Mouse (Mus musculus) adrenal gland, postnatal 10 days (tissue): ENCODE results near the gene Mrpl22. TPM values are rescaled to one million over a fixed set of nuclear protein-coding genes. Genes with fewer than 3 reads are reported as not detected.
"Not testable (repeated sequence)": the region's sequence is repeated elsewhere in the genome, so short reads cannot be mapped to it uniquely, and the experiment has no call there.

Experiments
- DNase-seq: peaks from one replicate; pipeline ENCODE4 v3.0.0; 2021; ENCODE audit warnings: mixed read lengths
- long read RNA-seq, 2 experiments: library from polyadenylated mRNA; stranded (forward); transcript quantifications; one replicate each; pipeline ENCODE4 v2.0.0; 2021
- total RNA-seq, 2 experiments: library from RNA; stranded (reverse); gene quantifications; 2 replicates each; pipeline ENCODE4 v1.2.3; 2021

Mrpl22 gene
- total RNA-seq = 10 to 100 TPM; 68.8 to 70.9 TPM
- long read RNA-seq, experiment 1, transcript Mrpl22-201 (7 exons, 722 nt) = major isoform, 71 of 78 reads
- long read RNA-seq, experiment 1, partial matches to known transcripts = 4 of 78 reads
- long read RNA-seq, experiment 1, other reads (novel, unspliced or antisense) = 3 of 78 reads
- long read RNA-seq, experiment 2, transcript Mrpl22-201 (7 exons, 722 nt) = major isoform, 33 of 36 reads
- long read RNA-seq, experiment 2, partial matches to known transcripts = 0 of 36 reads
- long read RNA-seq, experiment 2, other reads (novel, unspliced or antisense) = 3 of 36 reads

GRCm38 (mm10) chr11:58171459-58172091, at the start of gene Mrpl22:
Mrpl22 (plus strand) TSS chr11:58171661.
- DNase-seq = peak; percentile 97

DNA sequence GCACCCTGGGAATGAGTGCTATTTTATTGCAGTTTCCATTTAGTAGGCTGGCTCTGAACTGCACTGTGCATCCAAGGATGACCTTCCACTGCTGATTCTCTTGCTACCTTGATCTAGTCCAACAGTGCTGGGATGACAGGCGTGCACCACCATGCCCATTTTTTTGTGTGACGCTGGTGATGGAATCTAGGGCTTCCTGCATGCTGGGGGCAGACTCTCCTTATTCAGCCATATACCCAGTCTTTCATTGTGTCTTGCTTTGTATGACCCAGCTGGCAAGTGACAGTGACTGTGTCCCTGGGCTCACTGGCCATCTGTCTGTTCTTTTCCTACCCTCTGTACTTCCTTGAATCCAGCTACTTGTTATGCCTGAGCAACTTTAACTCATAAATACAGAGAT, 47.8 kb upstream of the Mrpl22 start:
- DNase-seq = no peak

- peak; percentile 40 for DNase-seq
Observed at GRCm38 (mm10) chr11:58125021-58125420, 46.4 kb upstream of the Mrpl22 start.

DNA sequence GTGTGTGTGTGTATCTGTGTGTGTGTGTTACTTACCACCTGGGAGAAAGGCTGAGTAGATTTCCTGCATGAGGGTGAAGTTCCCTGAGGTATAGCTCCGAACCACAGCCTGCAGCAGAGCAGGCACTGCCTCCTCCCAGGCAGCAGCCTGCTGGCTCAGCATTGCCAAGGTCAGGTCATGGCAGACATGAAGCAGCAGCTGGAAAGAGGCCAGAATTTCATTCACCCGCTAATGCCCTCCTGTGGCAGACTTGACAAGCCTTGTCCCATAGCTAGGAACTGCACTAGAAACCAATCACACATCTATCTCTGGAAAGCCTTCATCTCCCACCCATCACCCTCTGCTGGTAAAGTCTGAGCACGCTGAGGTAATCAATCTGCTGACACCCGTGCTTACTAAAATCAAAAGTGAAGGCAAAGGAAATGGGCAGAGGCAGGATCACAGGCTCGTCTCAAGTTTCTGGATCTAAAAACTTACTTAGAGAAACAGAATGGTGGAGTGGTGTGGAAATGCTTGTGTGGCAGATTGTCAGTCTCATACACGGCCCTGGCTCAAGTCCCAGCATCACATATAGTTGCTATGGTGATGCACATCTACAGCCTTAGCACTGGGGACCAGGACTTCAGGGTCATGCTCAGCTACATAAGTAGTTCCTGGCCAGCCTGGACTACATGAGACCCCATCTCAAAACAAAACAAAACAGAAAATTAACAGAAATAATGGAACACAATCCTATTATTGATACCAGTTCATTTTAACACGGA, 44.9 kb upstream of the Mrpl22 start:
- peak; percentile 90 for DNase-seq

DNA sequence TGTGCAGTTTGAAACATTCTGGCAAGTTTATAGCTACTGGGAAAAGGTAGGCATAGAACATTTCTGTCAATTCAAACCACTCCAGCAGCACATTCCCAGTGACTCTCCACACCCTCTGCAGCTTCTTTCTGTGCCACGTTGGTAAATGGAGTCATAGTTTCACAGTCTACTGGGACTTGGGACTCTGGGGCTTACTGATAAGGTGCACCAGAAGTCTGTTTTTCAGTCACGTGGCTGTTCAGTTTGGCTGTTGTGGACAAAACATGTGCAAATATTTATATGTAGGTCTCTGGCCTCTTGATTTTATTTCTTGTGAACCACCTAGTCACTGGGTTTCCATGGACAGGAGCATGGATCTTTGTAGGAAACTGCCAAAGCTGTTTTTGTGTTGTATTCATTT, 43.9 kb upstream of the Mrpl22 start:
- DNase-seq = no peak

DNA sequence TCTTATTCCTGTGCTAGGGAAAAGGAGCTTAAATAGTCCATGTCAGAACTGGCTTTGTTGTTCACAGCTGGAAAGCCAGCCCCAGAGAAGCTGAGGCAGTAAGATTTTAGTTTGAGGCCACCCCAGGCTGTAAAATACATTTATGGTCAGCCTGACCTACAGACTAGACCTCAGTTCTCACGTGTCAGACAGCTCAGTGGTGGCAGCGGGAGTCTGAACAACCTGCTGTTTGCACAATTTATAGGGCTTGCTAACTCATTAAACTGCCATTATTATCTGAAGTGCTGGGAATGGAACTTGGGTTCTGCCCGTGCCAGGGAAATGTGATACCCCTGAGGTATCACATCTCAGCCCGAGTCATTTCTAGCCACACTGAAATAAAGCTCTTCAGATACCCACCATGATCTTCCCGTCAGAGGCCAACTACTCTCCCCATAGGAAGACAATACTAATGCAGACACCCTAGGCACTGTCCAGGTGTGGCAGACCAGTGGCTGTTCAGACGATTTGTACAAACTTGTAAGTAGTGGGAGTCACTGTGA, 42.1 kb upstream of the Mrpl22 start:
- no peak for DNase-seq

DNA sequence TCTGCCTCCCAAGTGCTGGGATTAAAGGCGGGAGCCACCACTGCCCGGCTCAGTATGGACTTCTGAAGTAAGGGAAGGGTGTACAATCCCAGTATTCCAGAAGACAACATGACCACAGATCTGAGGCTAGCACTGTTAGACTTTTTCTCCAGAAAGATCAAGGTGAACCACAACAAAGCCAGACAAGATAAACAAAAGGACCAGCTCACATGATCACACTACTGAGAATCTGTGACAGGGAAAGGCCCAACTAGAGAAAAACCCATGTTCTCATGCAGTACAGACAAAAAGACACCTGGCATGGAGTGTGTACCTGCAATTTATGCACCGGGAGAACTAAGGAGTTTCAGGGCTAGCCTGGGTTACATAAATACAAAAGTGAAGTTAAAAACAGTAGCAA, 39.4 kb upstream of the Mrpl22 start:
- no peak for DNase-seq

- DNase-seq = no peak
Observed at GRCm38 (mm10) chr11:58134869-58135268, 36.6 kb upstream of the Mrpl22 start.

GRCm38 (mm10) chr11:58135296-58135695, 36.2 kb upstream of the Mrpl22 start:
- DNase-seq = no peak

DNA sequence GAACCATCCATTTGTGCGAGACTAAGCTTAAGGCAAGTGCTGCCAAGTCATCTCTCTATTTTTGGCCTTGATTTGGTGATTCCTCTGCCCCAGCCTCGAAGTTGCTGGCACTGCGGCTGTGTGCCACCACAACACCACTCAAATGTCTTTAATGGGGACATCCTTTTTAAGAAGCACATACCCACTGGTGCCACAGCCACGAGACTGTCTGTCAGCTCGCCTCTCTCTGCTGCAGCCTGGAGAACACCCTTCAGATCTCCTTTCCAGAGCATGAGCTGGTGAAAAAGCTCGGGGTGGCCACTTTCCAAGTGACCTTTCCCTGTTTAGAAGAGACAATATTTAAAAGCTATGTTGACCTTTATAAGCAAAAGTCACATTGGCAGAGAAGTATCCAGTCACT, 34.8 kb upstream of the Mrpl22 start:
- DNase-seq = peak; percentile 36

DNA sequence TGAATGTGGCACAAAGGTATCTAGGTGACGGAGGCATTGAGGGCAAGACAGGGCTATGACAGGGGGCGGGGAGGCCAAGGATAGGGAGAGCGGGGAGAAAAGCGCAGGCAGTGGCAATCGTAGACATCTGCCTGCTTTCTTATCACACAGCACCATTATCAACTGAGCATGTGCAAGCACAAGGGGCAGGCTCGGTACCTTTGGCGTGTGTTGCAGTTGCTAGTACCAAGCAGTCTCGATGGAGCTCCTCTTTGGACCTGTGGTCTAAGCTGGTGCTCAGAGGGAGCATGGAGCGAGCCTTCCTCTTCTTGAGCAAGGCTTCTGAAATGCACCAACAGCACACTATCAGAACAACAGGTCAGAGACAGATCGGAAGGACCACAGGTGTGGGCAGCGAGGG, 32.6 kb upstream of the Mrpl22 start:
- no peak for DNase-seq

DNA sequence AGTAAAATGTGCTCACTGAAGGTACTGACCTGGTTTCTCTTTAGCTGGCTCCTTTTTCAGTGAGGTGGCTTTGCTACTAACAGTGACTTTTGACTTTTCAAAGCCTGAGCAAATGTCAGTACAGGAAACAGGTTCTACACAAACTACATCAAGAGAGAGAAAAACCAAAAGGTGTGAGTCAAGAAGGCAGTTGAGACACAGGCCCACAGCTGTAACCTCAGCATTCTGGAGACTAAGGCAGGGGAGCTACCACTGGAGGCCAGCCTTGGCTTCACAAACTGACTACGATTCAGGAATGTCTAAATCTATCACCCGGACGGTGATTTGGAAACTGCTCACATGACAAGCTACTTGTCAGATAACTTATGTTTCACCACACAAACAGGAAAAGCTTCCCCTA, 32.0 kb upstream of the Mrpl22 start:
- no peak for DNase-seq

DNA sequence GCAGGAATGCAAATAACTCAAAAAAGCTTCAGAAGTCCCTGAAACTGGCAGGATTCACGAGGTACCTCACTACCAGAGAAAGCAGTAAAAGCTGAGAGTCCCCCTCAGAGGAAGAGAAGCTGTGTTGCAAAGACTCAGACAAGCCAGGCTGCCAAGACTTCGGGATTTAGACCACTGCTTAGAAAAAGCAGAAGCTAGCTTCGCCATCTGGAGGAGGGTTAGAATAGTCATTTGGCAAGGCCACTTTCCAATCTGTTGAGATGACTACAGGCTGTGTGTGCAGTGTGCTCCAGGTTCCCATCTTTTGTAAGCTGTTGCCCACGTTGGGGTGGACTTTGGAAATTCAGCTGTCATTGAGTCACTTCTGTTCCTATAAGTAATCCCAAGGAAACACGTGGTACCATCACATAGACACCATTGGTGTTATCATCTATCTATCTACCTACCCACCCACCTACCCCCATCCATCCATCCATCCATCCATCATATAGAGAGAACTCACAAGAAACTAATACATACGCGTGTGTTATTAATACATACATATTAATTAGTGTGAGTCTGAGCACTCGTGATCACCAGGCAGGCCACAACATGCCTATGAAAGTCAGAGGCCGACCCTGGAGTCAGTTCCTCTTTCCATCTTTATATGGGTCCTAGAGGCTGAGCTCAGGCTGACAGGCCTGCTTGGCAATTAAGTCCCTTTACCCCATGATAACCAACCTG, 27.6 kb upstream of the Mrpl22 start:
- no peak for DNase-seq

GRCm38 (mm10) chr11:58146241-58146640, 25.2 kb upstream of the Mrpl22 start:
- peak; percentile 81 for DNase-seq

DNA sequence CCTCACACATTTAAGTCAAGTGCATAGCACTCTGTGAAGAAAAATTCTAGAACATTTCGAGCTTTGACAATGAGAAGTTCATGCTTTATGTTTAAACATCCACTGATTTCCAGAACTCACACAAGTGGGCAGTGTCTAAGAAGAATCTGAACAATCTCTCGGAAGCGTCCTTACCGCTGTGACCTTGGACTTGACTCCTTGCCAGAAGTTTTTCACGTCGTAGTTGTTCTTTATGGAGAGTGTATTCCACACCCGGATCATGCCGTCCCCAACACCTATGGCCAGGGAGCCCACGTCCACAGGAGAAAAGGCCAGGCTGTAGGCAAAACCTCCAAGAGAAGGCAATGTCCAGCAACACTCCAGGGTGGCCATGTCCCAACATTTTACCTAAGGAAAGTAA, 16.0 kb upstream of the Mrpl22 start:
- DNase-seq = no peak

DNA sequence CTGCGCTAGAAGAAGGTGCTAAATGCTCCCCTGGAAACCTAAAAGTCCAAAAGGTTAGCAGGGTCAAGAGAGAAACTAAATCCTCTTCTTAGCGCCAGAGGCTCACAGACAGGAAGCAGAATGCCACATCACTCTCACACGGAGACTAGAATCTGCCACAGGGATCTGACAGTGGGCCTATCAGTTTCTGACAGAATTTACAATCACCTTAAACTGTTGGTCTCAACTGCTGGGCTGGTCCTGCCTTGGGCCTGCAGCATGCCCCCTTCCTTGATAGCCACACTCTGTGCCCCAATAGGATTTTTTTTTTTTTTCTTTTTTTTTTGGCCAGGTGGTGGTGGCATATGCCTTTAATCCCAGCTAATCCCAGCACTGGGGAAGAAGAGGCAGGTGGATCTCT, 14.6 kb upstream of the Mrpl22 start:
- DNase-seq = no peak

GRCm38 (mm10) chr11:58165072-58165471, 6.4 kb upstream of the Mrpl22 start:
- DNase-seq = no peak

DNA sequence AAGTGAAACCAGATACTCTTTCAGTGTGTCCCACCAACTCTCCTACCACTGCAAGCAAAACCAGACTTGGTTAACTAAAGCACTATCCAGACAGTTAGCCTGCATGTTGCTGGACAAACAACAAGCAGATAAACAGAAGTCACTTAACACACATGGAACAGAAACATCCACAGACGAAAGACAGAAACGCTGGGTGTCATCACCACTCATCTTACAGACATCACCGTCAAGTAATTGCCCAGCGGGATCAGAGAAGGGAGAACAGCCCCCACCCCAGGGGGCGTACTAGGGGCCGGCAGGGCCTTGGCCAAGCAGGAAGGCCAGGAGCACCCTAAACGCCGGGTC, 3.7 kb upstream of the Mrpl22 start:
- DNase-seq = no peak

DNA sequence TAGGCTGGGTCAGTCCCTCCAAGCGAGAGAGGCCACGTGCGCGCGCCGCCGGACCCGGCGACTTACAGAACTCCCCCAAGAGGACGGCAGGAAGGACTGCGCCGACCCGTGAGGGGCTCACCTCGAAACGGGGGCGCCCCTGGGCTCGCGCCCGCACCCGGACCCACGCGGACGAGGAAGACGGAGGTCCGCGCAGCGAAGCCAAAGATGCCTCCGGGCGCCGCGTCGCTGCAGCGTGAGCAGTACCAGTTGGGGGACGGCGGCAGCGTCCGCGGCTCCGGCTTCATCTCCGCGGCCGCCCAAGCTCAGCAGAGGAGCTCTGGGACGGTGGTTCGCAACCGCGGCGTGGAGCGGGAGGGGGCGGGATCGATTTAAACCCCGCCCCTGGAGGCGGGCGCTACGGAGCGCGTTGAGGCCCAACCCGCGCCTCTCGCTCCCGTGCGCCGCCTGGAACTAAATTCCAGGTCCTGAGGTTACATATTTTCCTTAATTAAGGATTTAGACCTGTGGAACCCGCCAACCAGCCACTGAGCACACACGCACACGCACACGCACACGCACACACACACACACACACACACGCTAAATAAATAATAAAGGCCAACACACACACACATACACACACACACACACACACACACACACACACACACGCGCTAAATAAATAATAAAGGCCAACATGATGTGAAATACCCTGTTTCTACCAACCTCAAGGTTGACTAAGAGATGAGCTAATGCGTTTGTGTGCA, 3.1 kb upstream of the Mrpl22 start, which contains the start of gene Gemin5:
Gene Gemin5, minus strand, starts transcription at position 373 of the 749 bp plus-strand sequence.
- DNase-seq = peak; percentile 92

- DNase-seq = no peak
Observed at GRCm38 (mm10) chr11:58169666-58170065, 1.8 kb upstream of the Mrpl22 start.

- peak; percentile 82 for DNase-seq
Observed at GRCm38 (mm10) chr11:58179563-58179962, 8.1 kb downstream of the Mrpl22 start.

GRCm38 (mm10) chr11:58179986-58180385, 8.5 kb downstream of the Mrpl22 start:
- not testable (repeated sequence) for DNase-seq
